Mouse (Mus musculus): ENCODE results near the gene Six5. TPM values are rescaled to one million over a fixed set of nuclear protein-coding genes. Genes with fewer than 3 reads are reported as not detected.

Six5 gene
- total RNA-seq, 2 experiments from 2014 or later = 1.6 to 8.1 TPM

GRCm38 (mm10) chr7:19136168-19136567 lies 41.8 kb downstream of the Six5 start:
- ATAC-seq (replicated peaks; ENCODE audit: poor library complexity, severe bottlenecking) = no peak

GRCm38 (mm10) chr7:19136673-19137334 lies 42.4 kb downstream of the Six5 start:
- no peak for ATAC-seq (replicated peaks; ENCODE audit: poor library complexity, severe bottlenecking)

- peak; percentile 53 for ATAC-seq (replicated peaks; ENCODE audit: poor library complexity, severe bottlenecking)
Observed at GRCm38 (mm10) chr7:19137380-19137779, 43.0 kb downstream of the Six5 start.

GRCm38 (mm10) chr7:19146793-19147192 lies 52.4 kb downstream of the Six5 start:
- no peak for ATAC-seq (replicated peaks; ENCODE audit: poor library complexity, severe bottlenecking)

- ATAC-seq (replicated peaks; ENCODE audit: poor library complexity, severe bottlenecking) = no peak
Observed at GRCm38 (mm10) chr7:19147497-19148045, 53.2 kb downstream of the Six5 start.

Other genes with a start within 250 kb of the Six5 start
- 112 and 117 TPM in 2 replicates for gene Pglyrp1, start 223.3 kb upstream of the Six5 start, total RNA-seq (2014; fragmentation: Nextera tagmentation)
- 17.6 and 21.2 TPM in 2 replicates for gene Pglyrp1, start 223.3 kb upstream of the Six5 start, total RNA-seq (2017)
- gene Ccdc61, start 184.2 kb upstream of the Six5 start, total RNA-seq (2014; fragmentation: Nextera tagmentation) = 34.6 and 45.4 TPM in 2 replicates
- gene Ccdc61, start 184.2 kb upstream of the Six5 start, total RNA-seq (2017) = 11.4 and 12.1 TPM in 2 replicates
- gene Nova2, start 168.7 kb upstream of the Six5 start, total RNA-seq (2014; fragmentation: Nextera tagmentation) = not detected in 2 replicates
- not detected in 2 replicates for gene Nova2, start 168.7 kb upstream of the Six5 start, total RNA-seq (2017)
- not detected in 2 replicates for gene Nanos2, start 107.2 kb upstream of the Six5 start, total RNA-seq (2014; fragmentation: Nextera tagmentation)
- not detected in 2 replicates for gene Nanos2, start 107.2 kb upstream of the Six5 start, total RNA-seq (2017)
- not detected in 2 replicates for gene Mypop, start 103.3 kb upstream of the Six5 start, total RNA-seq (2014; fragmentation: Nextera tagmentation)
- gene Mypop, start 103.3 kb upstream of the Six5 start, total RNA-seq (2017) = 0.82 TPM in 1 of 2 replicates, not detected in the other
- 14.5 and 24.3 TPM in 2 replicates for gene Irf2bp1, start 90.5 kb upstream of the Six5 start, total RNA-seq (2014; fragmentation: Nextera tagmentation)
- gene Irf2bp1, start 90.5 kb upstream of the Six5 start, total RNA-seq (2017) = 8.4 and 17.5 TPM in 2 replicates
- gene Foxa3, start 71.1 kb upstream of the Six5 start, total RNA-seq (2014; fragmentation: Nextera tagmentation) = not detected in 2 replicates
- not detected in 2 replicates for gene Foxa3, start 71.1 kb upstream of the Six5 start, total RNA-seq (2017)
- 79.9 and 98.6 TPM in 2 replicates for gene Sympk, start 70.2 kb upstream of the Six5 start, total RNA-seq (2014; fragmentation: Nextera tagmentation)
- gene Sympk, start 70.2 kb upstream of the Six5 start, total RNA-seq (2017) = 38.5 and 46.7 TPM in 2 replicates
- not detected in 2 replicates for gene Rsph6a, start 39.9 kb upstream of the Six5 start, total RNA-seq (2014; fragmentation: Nextera tagmentation)
- not detected in 2 replicates for gene Rsph6a, start 39.9 kb upstream of the Six5 start, total RNA-seq (2017)
- gene Dmwd, start 18.4 kb upstream of the Six5 start, total RNA-seq (2014; fragmentation: Nextera tagmentation) = 2.2 and 4.9 TPM in 2 replicates
- 0.99 and 3.4 TPM in 2 replicates for gene Dmwd, start 18.4 kb upstream of the Six5 start, total RNA-seq (2017)
- gene Dmpk, start 10.7 kb upstream of the Six5 start, total RNA-seq (2014; fragmentation: Nextera tagmentation) = 0.32 TPM in 1 of 2 replicates, not detected in the other
- 1.0 TPM in 1 of 2 replicates, not detected in the other for gene Dmpk, start 10.7 kb upstream of the Six5 start, total RNA-seq (2017)
- 0.71 TPM in 1 of 2 replicates, not detected in the other for gene Gm4969, start 23.8 kb downstream of the Six5 start, total RNA-seq (2014; fragmentation: Nextera tagmentation)
- 0.05 TPM in 1 of 2 replicates, not detected in the other for gene Gm4969, start 23.8 kb downstream of the Six5 start, total RNA-seq (2017)
- 3.1 and 4.9 TPM in 2 replicates for gene Fbxo46, start 25.3 kb downstream of the Six5 start, total RNA-seq (2014; fragmentation: Nextera tagmentation)
- 4.7 and 5.4 TPM in 2 replicates for gene Fbxo46, start 25.3 kb downstream of the Six5 start, total RNA-seq (2017)
- 4.2 and 12.0 TPM in 2 replicates for gene Qpctl, start 54.7 kb downstream of the Six5 start, total RNA-seq (2014; fragmentation: Nextera tagmentation)
- gene Qpctl, start 54.7 kb downstream of the Six5 start, total RNA-seq (2017) = 4.9 and 5.0 TPM in 2 replicates
- 91.5 and 121 TPM in 2 replicates for gene Snrpd2, start 55.1 kb downstream of the Six5 start, total RNA-seq (2014; fragmentation: Nextera tagmentation)
- gene Snrpd2, start 55.1 kb downstream of the Six5 start, total RNA-seq (2017) = 83.2 and 158 TPM in 2 replicates
- not detected in 2 replicates for gene Gipr, start 71.5 kb downstream of the Six5 start, total RNA-seq (2014; fragmentation: Nextera tagmentation)
- 0.26 TPM in 1 of 2 replicates, not detected in the other for gene Gipr, start 71.5 kb downstream of the Six5 start, total RNA-seq (2017)
- gene Eml2, start 81.8 kb downstream of the Six5 start, total RNA-seq (2014; fragmentation: Nextera tagmentation) = 4.1 and 18.1 TPM in 2 replicates
- 10.4 and 22.7 TPM in 2 replicates for gene Eml2, start 81.8 kb downstream of the Six5 start, total RNA-seq (2017)
- gene Gpr4, start 117.9 kb downstream of the Six5 start, total RNA-seq (2014; fragmentation: Nextera tagmentation) = not detected in 2 replicates
- gene Gpr4, start 117.9 kb downstream of the Six5 start, total RNA-seq (2017) = not detected in 2 replicates
- 20.7 and 35.1 TPM in 2 replicates for gene Opa3, start 133.7 kb downstream of the Six5 start, total RNA-seq (2014; fragmentation: Nextera tagmentation)
- gene Opa3, start 133.7 kb downstream of the Six5 start, total RNA-seq (2017) = 14.6 and 18.3 TPM in 2 replicates
- 60.7 and 70.5 TPM in 2 replicates for gene Vasp, start 177.2 kb downstream of the Six5 start, total RNA-seq (2014; fragmentation: Nextera tagmentation)
- gene Vasp, start 177.2 kb downstream of the Six5 start, total RNA-seq (2017) = 52.8 and 63.3 TPM in 2 replicates
- not detected in 2 replicates for gene Ppm1n, start 185.5 kb downstream of the Six5 start, total RNA-seq (2014; fragmentation: Nextera tagmentation)
- not detected in 2 replicates for gene Ppm1n, start 185.5 kb downstream of the Six5 start, total RNA-seq (2017)
- gene Rtn2, start 188.0 kb downstream of the Six5 start, total RNA-seq (2014; fragmentation: Nextera tagmentation) = not detected in 2 replicates
- gene Rtn2, start 188.0 kb downstream of the Six5 start, total RNA-seq (2017) = not detected in 2 replicates
- gene Fosb, start 215.5 kb downstream of the Six5 start, total RNA-seq (2014; fragmentation: Nextera tagmentation) = 8.1 and 13.7 TPM in 2 replicates
- gene Fosb, start 215.5 kb downstream of the Six5 start, total RNA-seq (2017) = 19.3 and 24.4 TPM in 2 replicates

Data from granulocyte monocyte progenitor cell, adult 5-6 weeks (primary cell).